In genomic region chr10:37194131-37194797, GRCm38 (mm10) we compare ENCODE assay signal across 9 mouse cellular contexts. TPM values are rescaled to one million over a fixed set of nuclear protein-coding genes. Genes with fewer than 3 reads are reported as not detected.
DNase-seq lines count a peak whose midpoint lies in the region; ATAC-seq and TF ChIP-seq lines count a peak whose summit lies in the region.
"Had no signal": no experiment of that assay in that cellular context is flagged by ENCODE, and none has a peak within 500 bp of the region (broad histone marks: within the 10 kb centered on the region; RNA-seq: fewer than 3 reads in every experiment).

No protein-coding gene starts in this region.

- no peak overlapping the region for H3K4me3 ChIP-seq in lung, postnatal 0 days (ENCODE audit: low read depth, low read length)
- H3K4me3 ChIP-seq: hindbrain, embryonic 15.5 days had no signal

- no peak overlapping the region for H3K9ac ChIP-seq in lung, postnatal 0 days (replicated peaks; ENCODE audit: low read depth)
- H3K9ac ChIP-seq: hindbrain, embryonic 15.5 days had no signal

- TF ChIP-seq EP300 in lung, postnatal 0 days (IDR thresholded peaks at IDR 0.05): no peak

- TF ChIP-seq CTCF in lung, postnatal 0 days (IDR thresholded peaks at IDR 0.05): no peak

- peak overlapping the region; percentile 32; the same call in 1 of the 2 replicates for H3K27ac ChIP-seq in lung, postnatal 0 days (ENCODE audit: low read length)
- H3K27ac ChIP-seq: hindbrain, embryonic 15.5 days had no signal

- DNase-seq in cerebellum, postnatal 10 days: peak; percentile 69 to 78
- no peak for DNase-seq in cerebellum, adult 8-10 months
- peak; percentile 40 for DNase-seq in adrenal gland, postnatal 14 days
- DNase-seq in heart, adult 9 months (ENCODE audit: low spot score in 2 of 2): peak; percentile 76 to 78
- DNase-seq in lung, postnatal 0 days (ENCODE audit: low spot score): no peak
- DNase-seq in frontal cortex, postnatal 14 days (ENCODE audit: low spot score in 2 of 2): no peak
- DNase-seq in right cerebral cortex, adult 2 months (ENCODE audit: low spot score in 2 of 2): no peak

- H3K9me3 ChIP-seq in lung, postnatal 0 days (ENCODE audit: low read length): no peaks in the 10 kb centered on the region
- H3K9me3 ChIP-seq: hindbrain, embryonic 15.5 days had no signal

- H3K4me2 ChIP-seq in lung, postnatal 0 days (replicated peaks; ENCODE audit: low read depth, low read length): no peak overlapping the region
- H3K4me2 ChIP-seq: hindbrain, embryonic 15.5 days had no signal

- WGBS in lung, postnatal 0 days: 66% methylated on average over 15 of the region's 15 CpGs

- no peaks in the 10 kb centered on the region for H3K4me1 ChIP-seq in lung, postnatal 0 days (ENCODE audit: insufficient read depth, low read depth, low read length)
- H3K4me1 ChIP-seq: hindbrain, embryonic 15.5 days had no signal

- H3K36me3 ChIP-seq in lung, postnatal 0 days (ENCODE audit: insufficient read depth, low read length): no peaks in the 10 kb centered on the region
- H3K36me3 ChIP-seq: hindbrain, embryonic 15.5 days had no signal

- peak; percentile 49 for ATAC-seq in lung, postnatal 0 days
- ATAC-seq in monocyte, adult 5-6 weeks (replicated peaks; ENCODE audit: insufficient number of reproducible peaks, low FRiP score, low TSS enrichment, poor library complexity, severe bottlenecking): no peak

- no peaks in the 10 kb centered on the region for H3K27me3 ChIP-seq in lung, postnatal 0 days (replicated peaks; ENCODE audit: insufficient read depth, low read length)
- H3K27me3 ChIP-seq: hindbrain, embryonic 15.5 days had no signal

RNA-seq across cellular contexts. Expression of gene Marcks, which starts 55.5 kb away (rescaled TPM):
- total RNA-seq in adrenal gland, postnatal 14 days (2021): 83.8 and 85.5 TPM in 2 replicates
- 106 and 110 TPM in 2 replicates for polyA plus RNA-seq in lung, postnatal 0 days (2015; fragmentation: Nextera tagmentation; extraction: Ambion mirVana)
- total RNA-seq in monocyte, adult 5-6 weeks (2017): 88.8 to 161 TPM (median 153 TPM) in 3 replicates

Comparison
In these comparisons a context has a peak if more than half of its experiments do, and no peak if none do; other contexts are left out.
1. DNase-seq: peak in cerebellum, postnatal 10 days (2 of 2), adrenal gland, postnatal 14 days (single experiment) and heart, adult 9 months (2 of 2); none in cerebellum, adult 8-10 months (single experiment), lung, postnatal 0 days (single experiment), frontal cortex, postnatal 14 days (0 of 2) and right cerebral cortex, adult 2 months (0 of 2).